Mouse (Mus musculus) telencephalon, adult 2 months (tissue): Measurements from ENCODE around the gene Wdr48.
A peak's percentile ranks its signal among the peaks of the same experiment; 100 is the strongest.

ENCODE experiments used
- DNase-seq: peaks from one replicate; pipeline ENCODE4 v3.0.0-alpha.2; 2011; ENCODE audit warnings: low read depth, low spot score

Gene Wdr48

GRCm38 (mm10) chr9:119925120-119925657 is 30.5 kb downstream of the Wdr48 start:
- DNase-seq = peak; percentile 16

GRCm38 (mm10) chr9:119925729-119926128 is 31.1 kb downstream of the Wdr48 start:
- no peak for DNase-seq

- DNase-seq = no peak
Observed at GRCm38 (mm10) chr9:119926497-119926896, 31.8 kb downstream of the Wdr48 start.

- DNase-seq = no peak
Observed at GRCm38 (mm10) chr9:119932358-119932757, 37.7 kb downstream of the Wdr48 start.

GRCm38 (mm10) chr9:119933675-119934074 is 39.0 kb downstream of the Wdr48 start:
- DNase-seq = no peak

GRCm38 (mm10) chr9:119937005-119937773 is 42.5 kb downstream of the Wdr48 start, which contains the start of the genes Gorasp1 and Ttc21a:
Gene Gorasp1 (minus strand): TSS chr9:119937565.
Gene Ttc21a (plus strand): TSS chr9:119937606.
- peak; percentile 61 for DNase-seq

- DNase-seq = no peak
Observed at GRCm38 (mm10) chr9:119938496-119938895, 43.8 kb downstream of the Wdr48 start.

- DNase-seq = no peak
Observed at GRCm38 (mm10) chr9:119939646-119940045, 45.0 kb downstream of the Wdr48 start.

- DNase-seq = no peak
Observed at GRCm38 (mm10) chr9:119941407-119941806, 46.7 kb downstream of the Wdr48 start.

- no peak for DNase-seq
Observed at GRCm38 (mm10) chr9:119941861-119942260, 47.2 kb downstream of the Wdr48 start.

GRCm38 (mm10) chr9:119943326-119943725 is 48.6 kb downstream of the Wdr48 start:
- no peak for DNase-seq

GRCm38 (mm10) chr9:119945173-119945900 is 50.7 kb downstream of the Wdr48 start:
- no peak for DNase-seq

- no peak for DNase-seq
Observed at GRCm38 (mm10) chr9:119948804-119949203, 54.1 kb downstream of the Wdr48 start.

GRCm38 (mm10) chr9:119950434-119950833 is 55.8 kb downstream of the Wdr48 start:
- no peak for DNase-seq

- no peak for DNase-seq
Observed at GRCm38 (mm10) chr9:119951388-119951787, 56.7 kb downstream of the Wdr48 start.

- DNase-seq = no peak
Observed at GRCm38 (mm10) chr9:119958835-119959234, 64.2 kb downstream of the Wdr48 start.

GRCm38 (mm10) chr9:119962216-119962615 is 67.5 kb downstream of the Wdr48 start:
- DNase-seq = no peak

- no peak for DNase-seq
Observed at GRCm38 (mm10) chr9:119962987-119963667, 68.4 kb downstream of the Wdr48 start.

GRCm38 (mm10) chr9:119964206-119964605 is 69.5 kb downstream of the Wdr48 start:
- DNase-seq = no peak

GRCm38 (mm10) chr9:119965186-119965585 is 70.5 kb downstream of the Wdr48 start:
- DNase-seq = no peak

GRCm38 (mm10) chr9:119966221-119966910 is 71.7 kb downstream of the Wdr48 start:
- DNase-seq = no peak
